Mouse (Mus musculus) CH12.LX (cell line): ENCODE results near the gene Gm20388.

Experiments used
- CHD2 ChIP-seq: IDR thresholded peaks from 2 replicates; pipeline ENCODE4 v1.6.1; 2011; ENCODE audit warnings: low read length, improper control_type of control experiment
- CTCF ChIP-seq, 2 experiments: IDR thresholded peaks in 1 of 2; conservative IDR thresholded peaks in 1 of 2; 2 replicates each; pipeline ENCODE4 v1.5.1; 2011 to 2012; ENCODE audit warnings: low read depth in 2 of 2, low read length in 2 of 2, improper control_type of control experiment in 1 of 2, inconsistent platforms in 1 of 2, mild to moderate bottlenecking in 1 of 2, moderate library complexity in 1 of 2
- ELF1 ChIP-seq: IDR thresholded peaks from 2 replicates; pipeline ENCODE4 v1.6.1; 2014; ENCODE audit warnings: low read depth, mild to moderate bottlenecking, inconsistent platforms, low read length, improper control_type of control experiment
- EP300 ChIP-seq: IDR thresholded peaks from 2 replicates; pipeline ENCODE4 v1.6.1; 2011; ENCODE audit warnings: low read length, improper control_type of control experiment
- POLR2A ChIP-seq: IDR thresholded peaks from 2 replicates; pipeline ENCODE4 v1.6.1; 2011; ENCODE audit warnings: low read depth, mild to moderate bottlenecking, improper control_type of control experiment, low read length
- POLR2AphosphoS2 ChIP-seq: IDR thresholded peaks from 2 replicates; pipeline ENCODE4 v1.6.1; 2011; ENCODE audit warnings: low read depth, low read length, improper control_type of control experiment
- SIN3A ChIP-seq: IDR thresholded peaks from 2 replicates; pipeline ENCODE4 v1.6.1; 2012; ENCODE audit warnings: low read length, improper control_type of control experiment, inconsistent platforms
- USF1 ChIP-seq: IDR thresholded peaks from 2 replicates; pipeline ENCODE4 v1.6.1; 2014; ENCODE audit warnings: low read depth, mild to moderate bottlenecking, inconsistent platforms, low read length, improper control_type of control experiment
- ZKSCAN1 ChIP-seq: IDR thresholded peaks from 2 replicates; pipeline ENCODE4 v1.6.1; 2012; ENCODE audit warnings: low read depth, inconsistent platforms, low read length, improper control_type of control experiment, borderline replicate concordance
- ZMIZ1 ChIP-seq: IDR thresholded peaks from 2 replicates; pipeline ENCODE4 v1.6.1; 2012; ENCODE audit warnings: low read depth, mild to moderate bottlenecking, inconsistent platforms, low read length, improper control_type of control experiment

DNA sequence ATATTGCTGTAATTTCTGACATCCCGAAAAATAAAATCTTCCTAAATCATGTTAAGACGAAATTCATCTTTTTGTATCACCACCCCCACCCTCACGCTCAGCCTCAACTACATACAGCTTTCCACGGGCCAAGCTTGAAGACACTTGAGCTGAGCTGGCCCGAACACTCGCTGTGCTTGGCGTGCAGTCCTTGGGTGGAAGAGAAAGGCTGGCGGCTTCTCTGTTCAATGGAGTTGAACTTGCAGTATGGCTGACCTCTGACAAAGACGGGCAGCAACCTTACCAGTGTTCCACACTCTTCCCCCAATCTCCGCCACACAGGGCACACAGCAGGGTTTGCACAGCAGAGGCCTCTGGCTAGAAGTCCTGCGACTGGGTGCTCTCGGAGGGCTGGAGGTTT lies 670.7 kb downstream of the Gm20388 start:
- TF ChIP-seq CTCF (conservative IDR thresholded peaks at IDR 0.05 in 1 of 2, IDR thresholded peaks at IDR 0.05 in 1 of 2; ENCODE audit: low read depth in 2 of 2, low read length in 2 of 2) (no peak), ELF1 (no peak), SIN3A (no peak), ZKSCAN1 (no peak), POLR2AphosphoS2 (no peak), ZMIZ1 (no peak), EP300 (no peak), USF1 (no peak), POLR2A (no peak), CHD2 (no peak)
